Mouse (Mus musculus): ENCODE measurements around the gene Zfp961. TPM values are rescaled to one million over a fixed set of nuclear protein-coding genes. Genes with fewer than 3 reads are reported as not detected.
A peak's percentile ranks its signal among the peaks of the same experiment; 100 is the strongest.

The Zfp961 gene
- total RNA-seq, 2 experiments from 2014 or later = 13.5 to 14.2 TPM

DNA sequence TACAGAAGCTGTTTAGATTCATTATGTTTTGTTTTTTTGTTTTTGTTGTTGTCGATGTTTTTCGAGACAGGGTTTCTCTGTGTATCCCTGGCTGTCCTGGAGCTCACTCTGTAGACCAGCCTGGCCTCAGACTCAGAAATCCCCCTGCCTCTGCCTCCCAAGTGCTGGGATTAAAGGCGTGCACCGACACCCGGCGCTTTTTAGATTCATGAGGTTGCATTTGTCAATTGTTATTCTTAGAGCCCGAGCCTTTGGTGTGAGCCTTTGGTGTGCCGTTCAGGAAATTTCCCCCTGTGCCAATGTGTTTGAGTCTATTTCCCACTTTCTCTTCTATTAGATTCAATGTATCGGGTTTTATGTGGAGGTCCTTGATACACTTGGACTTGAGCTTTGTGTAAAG is 3.8 kb downstream of the Zfp961 start:
- intact Hi-C loops (cut with DNase I) = no loop called here
- DNase-seq (ENCODE audit: low spot score in 2 of 2) = no peak

DNA sequence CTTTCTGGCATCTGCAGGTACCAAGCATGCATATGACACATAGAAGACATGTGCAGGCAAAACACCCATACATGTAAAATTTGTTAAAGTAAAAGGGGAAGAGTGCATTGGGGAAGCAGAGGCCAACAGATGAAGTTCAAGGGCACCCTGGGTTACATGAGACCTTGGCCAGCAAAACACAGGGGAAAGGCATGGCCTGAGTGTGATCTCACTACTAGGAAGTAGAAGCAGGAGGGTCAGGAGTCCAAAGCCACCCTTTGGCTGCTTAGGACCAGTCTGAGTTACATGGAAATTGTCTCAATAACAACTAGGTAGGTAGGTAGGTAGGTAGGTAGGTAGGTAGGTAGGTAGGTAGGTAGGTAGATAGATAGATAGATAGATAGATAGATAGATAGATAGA is 9.6 kb downstream of the Zfp961 start:
- DNase-seq (ENCODE audit: low spot score in 2 of 2) = no peak
- intact Hi-C loops (cut with DNase I) = no loop called here

DNA sequence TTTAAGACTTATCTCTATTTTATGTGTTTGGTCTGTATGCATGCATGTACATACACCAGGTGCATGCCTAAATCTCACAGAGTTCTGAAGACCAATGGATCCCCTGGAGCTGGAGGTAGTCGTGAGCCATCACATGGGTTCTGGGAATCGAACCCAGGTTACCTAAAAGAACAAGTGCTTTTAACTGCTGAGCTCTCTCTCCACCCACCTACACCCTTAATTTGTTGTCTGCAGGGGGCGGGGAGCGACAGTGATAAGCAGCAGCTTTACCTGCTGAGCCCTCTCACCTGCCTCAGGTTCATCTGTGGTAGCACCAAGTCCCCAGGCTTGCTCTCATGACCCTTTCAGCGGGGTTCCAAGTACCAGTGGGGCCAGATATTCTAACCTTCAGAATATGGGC is 11.0 kb downstream of the Zfp961 start:
- intact Hi-C loops (cut with DNase I) = no loop called here
- DNase-seq (ENCODE audit: low spot score in 2 of 2) = no peak

DNA sequence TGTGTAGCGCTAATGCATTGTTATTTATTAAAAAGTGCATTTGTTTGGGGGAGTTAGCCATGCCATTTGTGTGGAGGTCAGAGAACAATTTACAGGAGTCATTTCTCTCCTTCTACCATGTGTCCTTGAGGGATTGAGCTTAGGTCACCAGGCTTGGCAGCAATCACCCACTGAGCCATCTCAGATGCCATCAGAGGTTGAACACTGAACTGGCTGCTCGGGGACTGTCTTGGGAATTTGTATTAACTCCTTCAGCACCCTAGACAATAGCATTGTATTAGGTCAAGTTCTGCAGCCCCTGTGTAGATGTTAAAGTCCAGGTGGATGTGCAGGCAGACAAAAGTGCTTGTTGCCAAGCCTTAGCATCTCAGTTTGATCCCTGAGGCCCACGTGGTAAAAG is 13.2 kb downstream of the Zfp961 start:
- no peak for DNase-seq (ENCODE audit: low spot score in 2 of 2)
- intact Hi-C loops (cut with DNase I) = no loop called here

DNA sequence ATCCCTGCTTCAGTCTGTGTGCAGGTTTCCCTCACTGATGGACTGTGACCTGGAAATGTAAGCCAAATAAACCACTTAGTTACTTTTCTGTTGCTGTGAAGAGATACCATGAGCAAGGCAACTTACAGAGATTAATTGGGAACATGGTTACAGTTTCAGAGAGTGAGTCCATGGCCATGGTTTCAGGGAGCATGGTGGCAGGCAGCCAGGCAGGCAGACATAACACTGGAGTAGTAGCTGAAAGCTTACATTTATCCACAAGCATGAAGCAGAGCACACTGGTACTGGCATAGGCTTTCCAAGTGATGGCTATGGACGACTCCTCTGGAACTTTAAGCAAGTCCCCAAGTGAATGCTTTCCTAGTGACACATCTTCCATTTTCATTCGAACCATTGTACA is 14.3 kb downstream of the Zfp961 start:
- intact Hi-C loops (cut with DNase I) = no loop called here
- DNase-seq (ENCODE audit: low spot score in 2 of 2) = no peak

DNA sequence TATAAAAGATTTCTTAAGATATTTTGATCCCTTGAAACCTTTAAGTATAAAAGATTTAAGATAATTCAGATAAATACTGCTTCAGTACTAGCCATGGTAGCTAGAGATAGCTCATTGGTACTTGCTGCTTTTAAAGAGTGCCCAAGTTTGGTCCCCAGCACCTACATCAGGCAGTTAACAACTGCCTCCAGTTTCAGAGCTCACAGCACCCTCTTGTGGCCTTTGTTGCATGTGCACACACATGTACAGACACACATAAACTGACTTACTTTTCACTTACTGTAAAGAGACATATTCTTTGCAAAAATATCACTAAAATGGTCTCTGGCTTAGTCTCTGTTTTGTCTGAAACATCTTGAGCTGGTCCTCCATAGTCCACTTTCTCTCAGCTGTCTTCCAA is 15.6 kb downstream of the Zfp961 start:
- no peak for DNase-seq (ENCODE audit: low spot score in 2 of 2)
- intact Hi-C loops (cut with DNase I) = no loop called here

DNA sequence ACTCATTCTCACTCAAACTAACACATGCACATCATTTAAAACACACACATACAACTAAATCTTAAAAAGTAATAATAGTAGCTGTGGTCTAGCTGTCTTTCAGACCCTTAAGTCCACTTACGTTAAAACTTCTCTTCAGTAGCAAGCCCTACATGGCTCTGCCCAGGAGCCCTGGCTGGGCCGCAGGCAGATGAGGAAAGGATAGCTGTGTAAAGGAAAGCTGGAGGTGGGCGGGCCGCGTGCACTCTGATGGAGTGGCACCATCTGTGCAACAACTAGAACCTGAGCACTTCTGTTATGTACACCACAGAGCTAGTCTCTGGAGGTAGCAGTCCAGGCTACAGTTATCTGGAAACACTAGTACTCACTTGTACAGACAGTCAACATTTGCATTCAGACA is 16.4 kb downstream of the Zfp961 start:
- intact Hi-C loops (cut with DNase I) = no loop called here

DNA sequence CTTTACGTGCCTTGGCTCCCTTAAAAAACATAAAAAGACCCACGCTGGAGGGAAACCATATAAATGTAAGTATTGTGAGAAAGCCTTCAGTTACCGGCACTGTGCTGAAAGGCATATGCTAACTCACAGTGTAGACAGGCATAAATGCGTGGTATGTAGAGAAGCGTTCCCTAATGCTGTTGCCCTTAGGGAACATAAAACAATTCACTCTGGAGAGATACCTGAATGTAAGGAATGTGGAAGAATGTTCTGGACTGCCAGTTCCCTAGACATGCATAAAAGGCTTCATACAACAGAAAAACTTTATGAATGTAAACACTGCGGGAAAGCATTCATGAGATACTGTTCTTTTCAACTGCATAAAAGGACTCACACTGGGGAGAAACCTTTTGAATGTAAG is 17.3 kb downstream of the Zfp961 start:
- intact Hi-C loops (cut with DNase I) = no loop called here
- DNase-seq (ENCODE audit: low spot score in 2 of 2) = no peak

More for the DNA sequence above, 16.4 kb downstream of the Zfp961 start:
- no peak for DNase-seq (ENCODE audit: low spot score in 2 of 2)

DNA sequence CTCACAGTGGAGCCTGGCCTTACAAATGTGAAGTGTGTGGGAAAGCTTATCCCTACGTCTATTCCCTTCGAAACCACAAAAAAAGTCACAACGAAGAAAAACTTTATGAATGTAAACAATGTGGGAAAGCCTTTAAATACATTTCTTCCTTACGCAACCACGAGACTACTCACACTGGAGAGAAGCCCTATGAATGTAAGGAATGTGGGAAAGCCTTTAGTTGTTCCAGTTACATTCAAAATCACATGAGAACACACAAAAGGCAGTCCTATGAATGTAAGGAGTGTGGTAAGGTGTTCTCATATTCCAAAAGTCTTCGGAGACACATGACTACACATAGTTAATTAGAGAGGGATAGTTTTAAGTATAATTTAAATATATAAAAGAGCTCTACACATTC is 17.8 kb downstream of the Zfp961 start:
- no peak for DNase-seq (ENCODE audit: low spot score in 2 of 2)
- intact Hi-C loops (cut with DNase I) = no loop called here

DNA sequence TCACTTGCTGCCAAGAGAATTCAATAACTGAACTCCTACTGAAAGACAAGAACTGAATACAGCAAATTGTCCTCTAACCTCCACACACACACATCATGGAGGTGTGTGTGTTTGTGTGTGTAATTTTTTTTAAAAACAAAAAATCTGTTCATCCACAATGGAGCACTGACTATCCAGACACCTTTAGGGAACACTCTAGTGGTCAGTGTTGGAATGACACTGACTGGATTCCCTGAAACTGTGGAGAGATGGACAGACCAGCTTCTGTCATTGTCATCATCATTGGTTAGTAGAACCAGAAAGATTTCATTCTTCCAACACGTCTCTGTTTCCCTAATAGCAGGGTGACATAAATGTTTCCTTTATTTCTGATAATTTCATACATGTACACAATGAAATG is 21.1 kb downstream of the Zfp961 start:
- intact Hi-C loops (cut with DNase I) = no loop called here
- DNase-seq (ENCODE audit: low spot score in 2 of 2) = peak; percentile 13 to 23

DNA sequence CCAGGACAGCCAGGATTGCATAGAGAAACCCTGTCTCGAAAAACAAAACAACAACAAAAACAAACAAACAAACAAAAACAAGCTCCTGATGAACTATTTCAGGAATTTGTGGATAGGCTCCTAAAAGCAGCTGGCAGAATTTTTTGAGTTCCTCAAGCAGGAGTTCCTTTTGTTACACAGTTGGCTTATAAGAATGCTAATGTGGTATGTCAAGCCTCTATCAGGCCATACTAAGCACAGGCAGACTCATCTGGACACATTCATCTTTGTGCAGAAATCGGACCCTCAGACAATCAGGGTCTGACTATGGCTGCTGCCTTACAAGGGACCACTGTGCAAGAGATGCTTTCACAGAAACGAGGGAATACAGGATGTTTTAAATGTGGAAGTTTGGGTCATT is 23.4 kb downstream of the Zfp961 start:
- DNase-seq (ENCODE audit: low spot score in 2 of 2) = no peak
- intact Hi-C loops (cut with DNase I) = no loop called here

DNA sequence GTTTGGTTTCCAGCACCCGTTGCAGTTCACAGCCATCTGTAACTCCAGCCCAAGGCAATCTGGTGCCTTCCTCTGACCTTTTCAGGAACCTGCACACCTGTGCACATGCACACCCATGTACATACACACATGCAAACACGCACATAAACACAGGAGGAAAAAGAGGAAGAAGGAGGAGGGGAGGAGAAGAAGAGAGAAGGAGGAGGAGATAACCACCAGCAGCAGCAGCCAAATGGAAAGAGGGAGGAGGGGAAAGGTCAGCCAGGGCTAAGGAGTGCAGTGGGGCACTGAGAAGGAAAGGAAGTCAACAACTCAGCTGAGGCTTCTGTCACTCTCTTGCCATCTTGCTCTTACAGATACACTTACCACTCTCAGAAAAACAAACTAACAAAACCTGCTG is 30.2 kb downstream of the Zfp961 start:
- DNase-seq (ENCODE audit: low spot score in 2 of 2) = no peak
- intact Hi-C loops (cut with DNase I) = no loop called here

DNA sequence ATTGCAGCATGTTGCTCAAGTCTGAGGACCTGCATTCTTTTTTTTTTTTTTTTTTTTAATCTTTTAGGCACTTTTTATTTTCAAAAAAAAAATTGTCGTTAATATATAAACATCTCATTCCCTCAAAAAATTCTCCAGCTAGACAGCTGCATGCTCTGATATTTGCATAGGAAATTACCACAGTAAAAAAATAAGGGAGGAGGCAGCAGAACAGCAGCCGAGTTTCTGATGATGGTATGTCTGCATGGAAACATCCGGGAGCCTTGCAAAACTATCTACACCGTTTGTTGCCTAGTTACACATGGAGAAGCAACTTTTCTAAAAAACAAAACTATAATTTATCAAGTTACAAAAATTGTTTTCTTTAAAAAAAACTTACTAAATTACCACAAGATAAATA is 30.6 kb downstream of the Zfp961 start:
- intact Hi-C loops (cut with DNase I) = no loop called here
- no peak for DNase-seq (ENCODE audit: low spot score in 2 of 2)

DNA sequence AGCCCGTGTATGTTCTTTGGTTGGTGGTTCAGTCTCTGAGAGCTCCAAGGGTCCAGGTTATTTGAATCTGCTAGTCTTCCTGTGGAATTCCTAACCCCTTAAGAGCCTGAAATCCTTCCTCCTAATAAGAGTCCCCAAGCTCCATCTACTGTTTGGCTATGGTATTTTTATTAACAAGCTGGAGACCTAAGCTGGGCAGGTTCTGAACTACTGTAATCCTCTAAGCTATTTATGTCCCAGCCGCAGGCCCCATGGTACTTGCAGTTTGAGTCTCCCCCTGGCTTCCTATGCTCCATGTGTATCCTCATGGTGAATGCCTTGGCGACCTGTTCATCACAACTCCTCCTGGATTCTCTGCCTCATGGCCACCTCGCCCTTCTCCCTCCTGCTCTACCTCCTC is 33.8 kb downstream of the Zfp961 start:
- DNase-seq (ENCODE audit: low spot score in 2 of 2) = no peak
- intact Hi-C loops (cut with DNase I) = no loop called here

DNA sequence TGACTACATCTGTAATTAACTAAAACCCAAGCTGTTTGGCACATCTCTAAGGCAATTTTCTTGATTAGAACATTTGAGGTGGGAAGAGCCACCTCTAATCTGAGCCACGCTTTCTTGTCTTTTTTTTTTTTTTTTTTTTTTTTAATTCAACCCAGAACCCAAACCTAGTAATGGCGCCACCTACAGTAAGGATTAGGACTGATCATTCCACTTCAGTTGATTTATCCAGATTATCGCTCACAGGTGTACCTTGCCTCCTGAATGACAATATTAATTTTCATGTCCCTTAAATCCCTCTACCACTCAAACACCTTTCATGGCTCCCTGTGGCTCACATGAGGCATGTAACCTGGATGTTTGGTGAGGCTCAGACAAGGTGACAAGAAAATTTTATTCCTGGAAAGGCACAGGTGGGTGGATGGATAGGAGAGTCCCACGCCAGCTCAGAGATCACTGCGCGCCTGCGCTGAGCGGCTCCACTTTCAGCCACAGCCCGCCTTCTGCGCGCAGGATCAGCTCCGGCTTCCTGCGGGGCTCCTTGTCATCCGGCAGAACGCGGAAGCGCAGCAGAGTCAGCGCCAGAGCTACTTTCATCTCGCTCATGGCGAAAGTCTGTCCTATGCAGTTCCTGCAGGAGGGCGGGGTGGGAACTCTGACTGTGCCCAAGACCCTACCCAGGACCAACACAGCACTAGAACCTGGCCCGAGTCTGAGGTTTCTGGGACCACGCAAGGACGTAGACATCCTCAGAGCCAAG is 37.5 kb downstream of the Zfp961 start:
- intact Hi-C loops (cut with DNase I) = no loop called here
- DNase-seq (ENCODE audit: low spot score in 2 of 2) = peak; percentile 75 to 81

DNA sequence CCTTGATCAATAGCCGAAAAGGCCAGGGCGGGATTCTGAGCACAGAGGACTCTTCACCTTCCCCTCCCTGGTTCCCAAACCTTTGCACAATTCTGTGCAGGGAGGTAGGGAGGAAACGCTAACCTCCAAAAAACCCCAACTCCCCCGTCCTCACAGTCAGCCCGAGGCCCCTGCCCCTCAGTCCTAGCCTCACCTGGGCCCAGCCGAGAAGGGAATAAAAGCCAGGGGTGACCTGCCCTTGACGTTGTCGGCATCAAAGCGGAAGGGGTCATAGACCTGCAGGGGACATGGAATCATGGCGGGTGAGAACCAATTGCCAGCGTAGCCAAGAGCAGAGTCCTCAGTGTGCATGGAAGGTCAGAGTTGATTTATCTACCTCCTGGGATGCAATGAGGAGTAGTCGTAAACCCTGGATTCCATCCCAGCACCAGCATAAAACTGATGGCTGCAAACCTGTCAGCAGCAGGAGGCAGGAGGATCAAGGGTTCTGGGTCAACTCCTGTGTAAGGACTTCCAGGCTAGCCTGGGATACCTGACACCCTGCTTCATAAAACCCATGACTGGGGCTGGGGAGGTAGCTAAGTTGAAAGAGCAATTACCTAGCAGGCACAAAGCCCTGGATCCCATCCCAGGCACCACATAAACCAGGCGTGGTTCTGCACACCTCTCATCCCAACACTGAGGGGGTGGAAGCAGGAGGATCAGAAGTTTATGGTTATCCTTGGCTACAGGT is 38.2 kb downstream of the Zfp961 start:
- intact Hi-C loops (cut with DNase I) = no loop called here
- no peak for DNase-seq (ENCODE audit: low spot score in 2 of 2)

DNA sequence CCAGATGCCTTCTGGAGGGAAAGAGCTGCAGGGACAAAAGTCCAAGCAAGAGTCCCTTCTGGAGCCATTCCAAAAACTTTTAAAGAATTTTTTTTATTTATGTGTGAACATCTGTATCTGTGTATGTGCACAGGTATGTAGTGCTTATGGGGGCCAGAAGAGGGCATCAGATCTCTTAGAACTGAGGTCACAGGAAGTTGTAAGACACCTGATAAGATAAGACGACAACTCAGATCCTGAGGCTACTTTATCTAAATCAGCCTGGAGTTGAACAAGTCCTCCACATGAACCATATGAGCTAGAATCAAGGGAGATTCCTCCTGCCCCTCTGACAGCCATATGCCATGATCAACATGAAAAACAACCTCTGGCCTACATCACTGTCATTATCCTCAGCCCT is 48.6 kb downstream of the Zfp961 start:
- DNase-seq (ENCODE audit: low spot score in 2 of 2) = no peak
- intact Hi-C loops (cut with DNase I) = no loop called here

DNA sequence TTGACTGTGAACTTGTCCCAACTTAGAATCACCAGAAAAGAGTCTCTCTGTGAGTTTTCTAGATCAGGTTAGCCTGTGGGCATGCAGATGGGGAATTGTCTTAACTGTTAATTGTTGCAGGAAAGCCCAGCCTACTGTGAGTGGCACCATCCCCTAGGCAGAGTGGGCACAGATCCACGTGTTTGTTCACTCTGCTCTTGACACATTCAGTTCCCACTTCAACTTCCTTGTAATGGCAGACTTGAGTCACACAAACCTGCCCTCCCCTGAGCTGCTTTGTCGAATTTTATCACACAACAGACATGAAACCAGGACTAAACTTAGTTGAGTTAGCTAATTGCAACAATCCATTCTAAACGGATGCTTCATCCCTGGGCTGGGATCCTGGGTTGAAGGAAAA is 49.4 kb downstream of the Zfp961 start:
- intact Hi-C loops (cut with DNase I) = no loop called here

DNA sequence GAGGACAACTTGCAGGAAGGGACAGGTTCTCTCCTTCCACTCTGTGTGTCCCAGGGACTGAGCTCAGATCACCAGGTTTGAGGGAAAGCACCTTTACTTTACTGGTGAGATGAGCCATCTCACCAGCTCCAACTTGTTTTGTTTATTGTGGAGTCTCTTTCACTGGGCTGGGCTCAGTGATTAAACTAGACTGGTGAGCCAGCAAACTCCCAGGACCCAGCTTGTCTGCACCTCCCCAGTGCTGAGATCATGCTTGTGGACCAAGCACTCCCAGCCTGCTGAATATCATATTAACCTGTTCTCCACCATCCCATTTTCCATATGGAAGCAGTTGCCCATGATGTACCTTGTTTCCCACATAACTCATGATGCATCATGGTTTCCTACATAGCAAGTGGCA is 52.1 kb downstream of the Zfp961 start:
- intact Hi-C loops (cut with DNase I) = loop anchor here (1.0 kb wide), 1 partner anchor 96 kb away; no protein-coding TSS in a partner anchor
- DNase-seq (ENCODE audit: low spot score in 2 of 2) = no peak

More for the DNA sequence above, 49.4 kb downstream of the Zfp961 start:
- DNase-seq (ENCODE audit: low spot score in 2 of 2) = no peak

DNA sequence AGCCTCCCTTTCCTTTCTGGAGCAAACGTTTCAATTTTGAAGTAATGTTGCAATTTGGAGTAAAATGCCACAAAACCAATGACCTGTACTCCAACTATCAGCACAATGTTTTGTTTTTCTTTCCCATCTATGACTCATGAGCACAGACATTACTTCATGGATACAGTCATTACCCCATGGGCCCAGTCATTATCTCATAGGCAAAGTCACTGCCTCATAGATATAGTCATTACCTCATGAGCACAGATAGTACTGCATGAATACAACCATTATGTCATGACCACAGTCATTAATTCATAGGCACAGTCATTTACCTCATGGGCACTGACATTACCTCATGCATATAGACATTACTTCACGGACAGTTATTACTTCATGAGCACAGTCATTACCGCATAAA is 55.1 kb downstream of the Zfp961 start:
- intact Hi-C loops (cut with DNase I) = no loop called here
- DNase-seq (ENCODE audit: low spot score in 2 of 2) = no peak

DNA sequence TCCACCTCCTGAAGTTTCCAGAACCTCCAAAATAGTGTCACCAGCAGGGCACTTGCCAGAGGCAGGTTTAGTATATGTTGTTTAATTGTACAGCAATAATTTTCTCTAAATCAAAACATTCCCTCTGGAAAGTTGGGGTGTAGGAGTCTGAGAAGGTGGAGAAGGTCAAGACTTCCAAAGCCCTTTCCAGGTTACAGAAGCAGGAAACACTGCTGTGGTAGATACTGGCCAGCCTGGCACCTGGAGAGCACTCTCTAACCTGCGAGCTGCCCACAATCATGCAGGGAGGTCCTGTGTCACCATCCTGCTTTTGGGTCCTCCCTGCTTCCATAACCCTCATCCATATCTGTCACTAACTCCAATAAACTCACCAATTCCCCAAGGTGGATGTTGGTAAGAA is 55.9 kb downstream of the Zfp961 start:
- no peak for DNase-seq (ENCODE audit: low spot score in 2 of 2)
- intact Hi-C loops (cut with DNase I) = no loop called here
